Mouse (Mus musculus): ENCODE data around the gene Pear1. TPM values are rescaled to one million over a fixed set of nuclear protein-coding genes. Genes with fewer than 3 reads are reported as not detected.

The Pear1 gene
- polyA plus RNA-seq, 1 experiment from 2014 or later: 3.6 TPM

Other genes with a start within 250 kb of the Pear1 start
- 27.1 and 28.6 TPM in 2 replicates for gene Arhgef11, start 206.7 kb downstream of the Pear1 start, polyA plus RNA-seq (2014; fragmentation: Nextera tagmentation; extraction: Ambion mirVana)
- gene Lrrc71, start 75.7 kb downstream of the Pear1 start, polyA plus RNA-seq (2014; fragmentation: Nextera tagmentation; extraction: Ambion mirVana): 0.52 and 0.77 TPM in 2 replicates
- gene Ntrk1, start 29.1 kb downstream of the Pear1 start, polyA plus RNA-seq (2014; fragmentation: Nextera tagmentation; extraction: Ambion mirVana): 0.80 and 103 TPM in 2 replicates
- gene Insrr, start 27.4 kb downstream of the Pear1 start, polyA plus RNA-seq (2014; fragmentation: Nextera tagmentation; extraction: Ambion mirVana): 0.27 and 3.1 TPM in 2 replicates
- not detected in 2 replicates for gene Sh2d2a, start 22.4 kb upstream of the Pear1 start, polyA plus RNA-seq (2014; fragmentation: Nextera tagmentation; extraction: Ambion mirVana)
- 16.0 and 16.9 TPM in 2 replicates for gene Prcc, start 61.3 kb upstream of the Pear1 start, polyA plus RNA-seq (2014; fragmentation: Nextera tagmentation; extraction: Ambion mirVana)
- 128 and 151 TPM in 2 replicates for gene Hdgf, start 82.0 kb upstream of the Pear1 start, polyA plus RNA-seq (2014; fragmentation: Nextera tagmentation; extraction: Ambion mirVana)
- 53.5 and 58.9 TPM in 2 replicates for gene Mrpl24, start 95.2 kb upstream of the Pear1 start, polyA plus RNA-seq (2014; fragmentation: Nextera tagmentation; extraction: Ambion mirVana)
- 16.1 and 23.1 TPM in 2 replicates for gene Isg20l2, start 106.0 kb upstream of the Pear1 start, polyA plus RNA-seq (2014; fragmentation: Nextera tagmentation; extraction: Ambion mirVana)
- 19.7 and 20.6 TPM in 2 replicates for gene Rrnad1, start 106.4 kb upstream of the Pear1 start, polyA plus RNA-seq (2014; fragmentation: Nextera tagmentation; extraction: Ambion mirVana)
- 45.5 and 103 TPM in 2 replicates for gene Crabp2, start 124.4 kb upstream of the Pear1 start, polyA plus RNA-seq (2014; fragmentation: Nextera tagmentation; extraction: Ambion mirVana)
- gene Nes, start 146.8 kb upstream of the Pear1 start, polyA plus RNA-seq (2014; fragmentation: Nextera tagmentation; extraction: Ambion mirVana): 11.1 and 16.7 TPM in 2 replicates
- gene Bcan, start 175.9 kb upstream of the Pear1 start, polyA plus RNA-seq (2014; fragmentation: Nextera tagmentation; extraction: Ambion mirVana): 79.5 and 107 TPM in 2 replicates
- gene Hapln2, start 203.3 kb upstream of the Pear1 start, polyA plus RNA-seq (2014; fragmentation: Nextera tagmentation; extraction: Ambion mirVana): 0.39 and 0.76 TPM in 2 replicates
- 31.2 and 36.5 TPM in 2 replicates for gene Gpatch4, start 218.8 kb upstream of the Pear1 start, polyA plus RNA-seq (2014; fragmentation: Nextera tagmentation; extraction: Ambion mirVana)
- gene Naxe, start 234.2 kb upstream of the Pear1 start, polyA plus RNA-seq (2014; fragmentation: Nextera tagmentation; extraction: Ambion mirVana): 157 and 167 TPM in 2 replicates

Data from neural tube, embryonic 14.5 days (tissue).